Mouse (Mus musculus): ENCODE results near the gene Atp5s. TPM values are rescaled to one million over a fixed set of nuclear protein-coding genes. Genes with fewer than 3 reads are reported as not detected.
A peak's percentile ranks its signal among the peaks of the same experiment; 100 is the strongest.

Gene Atp5s
- polyA plus RNA-seq, 1 experiment: 14.8 TPM

- Histone ChIP-seq H3K4me3 (ENCODE audit: insufficient read depth, low read length) (no peak overlapping the region), H3K27ac (ENCODE audit: insufficient read depth, low read length) (peak overlapping the region; percentile 82), H3K4me1 (ENCODE audit: control insufficient read depth, insufficient read depth, low read length) (peaks cover 21% of the 10 kb centered on the region)
- peak; percentile 65 for TF ChIP-seq CTCF (IDR thresholded peaks at IDR 0.05; ENCODE audit: borderline replicate concordance, insufficient read depth, low read length)
- no peak; the same call in 1 of the 2 replicates for TF ChIP-seq POLR2A (IDR thresholded peaks at IDR 0.05; ENCODE audit: low read depth, low read length)
Measured at GRCm38 (mm10) chr12:69757418-69758141, 32.8 kb downstream of the Atp5s start.

- Histone ChIP-seq H3K4me1 (ENCODE audit: control insufficient read depth, insufficient read depth, low read length) (peaks cover 20% of the 10 kb centered on the region), H3K27ac (ENCODE audit: insufficient read depth, low read length) (peak overlapping the region; percentile 89), H3K4me3 (ENCODE audit: insufficient read depth, low read length) (peak overlapping the region; percentile 6; the same call in 1 of the 2 replicates)
- TF ChIP-seq CTCF (IDR thresholded peaks at IDR 0.05; ENCODE audit: borderline replicate concordance, insufficient read depth, low read length) (no peak), POLR2A (IDR thresholded peaks at IDR 0.05; ENCODE audit: low read depth, low read length) (no peak)
Measured at GRCm38 (mm10) chr12:69758221-69759185, 33.8 kb downstream of the Atp5s start.

GRCm38 (mm10) chr12:69759267-69759885 is 34.6 kb downstream of the Atp5s start:
- TF ChIP-seq CTCF (IDR thresholded peaks at IDR 0.05; ENCODE audit: borderline replicate concordance, insufficient read depth, low read length): no peak
- no peak for TF ChIP-seq POLR2A (IDR thresholded peaks at IDR 0.05; ENCODE audit: low read depth, low read length)
- Histone ChIP-seq H3K4me1 (ENCODE audit: control insufficient read depth, insufficient read depth, low read length) (peaks cover 11% of the 10 kb centered on the region), H3K4me3 (ENCODE audit: insufficient read depth, low read length) (no peak overlapping the region), H3K27ac (ENCODE audit: insufficient read depth, low read length) (peak overlapping the region; percentile 89)

GRCm38 (mm10) chr12:69760014-69760413 is 35.3 kb downstream of the Atp5s start:
- H3K27ac ChIP-seq (ENCODE audit: insufficient read depth, low read length): peak overlapping the region; percentile 55; the same call in 1 of the 2 replicates
- TF ChIP-seq POLR2A (IDR thresholded peaks at IDR 0.05; ENCODE audit: low read depth, low read length): no peak
- H3K4me1 ChIP-seq (ENCODE audit: control insufficient read depth, insufficient read depth, low read length): peaks cover 10% of the 10 kb centered on the region
- no peak overlapping the region for H3K4me3 ChIP-seq (ENCODE audit: insufficient read depth, low read length)

DNA sequence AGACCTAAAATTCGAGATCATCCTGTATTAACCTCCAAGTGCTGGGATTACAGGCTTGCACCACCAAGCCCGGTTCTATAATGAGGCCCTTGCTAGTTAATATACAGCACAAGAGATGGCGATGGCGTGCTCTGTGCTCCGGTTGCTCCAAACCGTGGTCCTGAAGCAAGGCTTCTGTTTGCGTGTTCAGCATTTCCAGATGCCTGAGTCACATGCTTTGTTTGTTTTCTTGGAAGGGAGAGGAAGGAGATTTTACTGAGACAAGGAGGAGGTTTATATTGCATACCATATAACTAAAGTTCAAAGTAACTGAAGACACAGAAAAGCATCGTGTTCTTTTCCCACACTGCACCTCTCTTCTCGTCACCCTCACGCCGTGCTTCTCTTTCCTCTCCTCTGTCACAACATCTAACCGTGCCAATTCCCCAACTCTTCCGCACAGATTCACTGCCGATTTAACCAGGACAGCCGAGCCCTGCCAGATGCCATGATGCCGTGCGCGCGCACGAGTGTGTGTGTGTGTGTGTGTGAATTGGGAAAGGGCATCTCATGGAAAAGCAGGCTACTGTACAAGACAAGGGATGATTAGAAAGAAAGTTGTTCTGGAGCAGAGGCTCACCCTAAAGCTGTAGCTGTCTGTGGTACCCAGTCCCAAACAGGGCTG is 36.1 kb downstream of the Atp5s start:
- no peak overlapping the region for H3K4me3 ChIP-seq (ENCODE audit: insufficient read depth, low read length)
- TF ChIP-seq POLR2A (IDR thresholded peaks at IDR 0.05; ENCODE audit: low read depth, low read length) (no peak), CTCF (IDR thresholded peaks at IDR 0.05; ENCODE audit: borderline replicate concordance, insufficient read depth, low read length) (no peak)
- H3K4me1 ChIP-seq (ENCODE audit: control insufficient read depth, insufficient read depth, low read length): peaks cover 10% of the 10 kb centered on the region
- H3K27ac ChIP-seq (ENCODE audit: insufficient read depth, low read length): no peak overlapping the region

- TF ChIP-seq CTCF (IDR thresholded peaks at IDR 0.05; ENCODE audit: borderline replicate concordance, insufficient read depth, low read length) (no peak), POLR2A (IDR thresholded peaks at IDR 0.05; ENCODE audit: low read depth, low read length) (no peak)
- peaks cover 7% of the 10 kb centered on the region; the same call in 1 of the 2 replicates for H3K4me1 ChIP-seq (ENCODE audit: control insufficient read depth, insufficient read depth, low read length)
- H3K27ac ChIP-seq (ENCODE audit: insufficient read depth, low read length): no peak overlapping the region
- no peak overlapping the region for H3K4me3 ChIP-seq (ENCODE audit: insufficient read depth, low read length)
Measured at GRCm38 (mm10) chr12:69761603-69762002, 36.9 kb downstream of the Atp5s start.

DNA sequence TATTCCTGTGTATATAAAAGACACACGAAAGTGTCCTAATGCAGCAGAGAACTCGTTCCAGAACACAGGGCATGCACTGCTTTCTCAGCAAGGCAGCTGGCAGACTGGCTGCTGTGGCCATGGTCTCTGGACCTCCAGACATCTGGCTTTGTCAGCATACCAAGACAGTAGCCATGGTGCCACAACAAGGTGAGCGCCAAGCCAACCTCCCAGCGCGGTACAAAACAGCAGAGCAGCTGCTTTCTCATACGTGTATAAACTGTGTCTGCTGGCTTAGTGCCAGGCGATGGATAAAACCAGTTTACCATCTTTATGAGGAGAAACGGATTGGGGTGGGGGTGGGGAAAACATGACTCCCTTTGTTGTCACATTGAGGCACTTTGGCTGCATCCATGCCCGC is 40.8 kb downstream of the Atp5s start:
- Histone ChIP-seq H3K4me1 (ENCODE audit: control insufficient read depth, insufficient read depth, low read length) (0 out of 2 replicates have a peak, but pooled peaks cover 4% of the 10 kb centered on the region), H3K27ac (ENCODE audit: insufficient read depth, low read length) (no peak overlapping the region), H3K4me3 (ENCODE audit: insufficient read depth, low read length) (no peak overlapping the region)
- no peak for TF ChIP-seq CTCF (IDR thresholded peaks at IDR 0.05; ENCODE audit: borderline replicate concordance, insufficient read depth, low read length)
- no peak for TF ChIP-seq POLR2A (IDR thresholded peaks at IDR 0.05; ENCODE audit: low read depth, low read length)

DNA sequence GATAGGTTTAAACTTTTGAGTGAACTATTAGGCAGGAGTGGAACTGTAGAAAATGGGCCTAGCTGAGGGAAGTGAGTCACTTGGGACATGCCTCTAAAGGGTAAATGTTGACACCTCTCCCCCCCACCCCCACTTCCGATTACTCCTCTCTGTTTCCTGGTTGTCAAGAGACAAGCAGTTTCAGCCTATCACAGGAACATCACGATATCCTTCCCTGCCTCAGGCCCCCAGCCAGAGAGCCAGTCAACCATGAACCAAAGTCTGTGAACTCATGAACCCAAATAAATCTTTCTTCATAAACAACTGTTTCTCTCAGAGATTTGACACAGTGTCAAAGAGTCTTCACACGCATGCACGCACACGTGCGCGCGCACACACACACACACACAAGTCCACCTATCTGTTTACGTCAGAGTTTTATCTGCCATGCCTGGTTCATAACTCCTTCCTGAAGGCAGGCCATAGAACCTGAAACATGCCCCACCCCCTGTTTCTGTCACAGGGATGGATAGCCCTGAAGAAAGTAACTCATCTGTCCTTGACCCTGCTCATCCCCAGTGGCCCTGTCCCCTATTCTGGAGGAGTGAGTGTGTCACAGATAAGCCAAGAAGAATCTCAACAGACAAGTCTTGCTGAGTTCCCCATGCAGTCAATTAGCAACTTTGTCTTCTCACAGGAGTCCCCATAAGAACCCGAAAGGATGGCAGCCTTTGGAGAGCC is 41.6 kb downstream of the Atp5s start:
- TF ChIP-seq CTCF (IDR thresholded peaks at IDR 0.05; ENCODE audit: borderline replicate concordance, insufficient read depth, low read length) (no peak), POLR2A (IDR thresholded peaks at IDR 0.05; ENCODE audit: low read depth, low read length) (no peak)
- no peaks in the 10 kb centered on the region for H3K4me1 ChIP-seq (ENCODE audit: control insufficient read depth, insufficient read depth, low read length)
- no peak overlapping the region for H3K27ac ChIP-seq (ENCODE audit: insufficient read depth, low read length)
- no peak overlapping the region for H3K4me3 ChIP-seq (ENCODE audit: insufficient read depth, low read length)

Data from embryonic fibroblast, embryonic 13.5 days (primary cell).